Mouse (Mus musculus) myocyte (in vitro differentiated cells): ENCODE results near the gene Gm14151. TPM values are rescaled to one million over a fixed set of nuclear protein-coding genes. Genes with fewer than 3 reads are reported as not detected.
A peak's percentile ranks its signal among the peaks of the same experiment; 100 is the strongest.

Experiments used
- H3K27me3 ChIP-seq: one replicate; pipeline ENCODE4 v1.6.1; 2011; ENCODE audit not compliant: control insufficient read depth, insufficient read depth, insufficient read length
- H3K36me3 ChIP-seq: one replicate; pipeline ENCODE4 v1.6.1; 2011; ENCODE audit not compliant: control insufficient read depth, insufficient read depth
- H3K4me2 ChIP-seq: one replicate; pipeline ENCODE4 v1.6.1; 2011; ENCODE audit warnings: low read depth, control low read depth
- H3K4me3 ChIP-seq: one replicate; pipeline ENCODE4 v1.5.1; 2011; ENCODE audit warnings: mild to moderate bottlenecking, control low read depth, moderate library complexity
- H3K79me2 ChIP-seq: one replicate; pipeline ENCODE4 v1.6.1; 2011; ENCODE audit not compliant: control insufficient read depth, insufficient read depth
- H3ac ChIP-seq: one replicate; pipeline ENCODE4 v1.6.1; 2011; ENCODE audit not compliant: control insufficient read depth, insufficient read length
- CEBPB ChIP-seq: IDR thresholded peaks from 2 replicates; pipeline ENCODE4 v1.6.1; 2011; ENCODE audit warnings: mild to moderate bottlenecking, moderate library complexity; ENCODE audit not compliant: poor library complexity, insufficient read depth, severe bottlenecking
- E2F4 ChIP-seq: IDR thresholded peaks from one replicate; pipeline ENCODE4 v1.6.1; 2011; ENCODE audit warnings: mild to moderate bottlenecking, control low read depth, moderate library complexity; ENCODE audit not compliant: insufficient read depth
- MAX ChIP-seq: IDR thresholded peaks from one replicate; pipeline ENCODE4 v1.6.1; 2011; ENCODE audit warnings: low read depth, mild to moderate bottlenecking, control low read depth
- MYOD1 ChIP-seq, 3 experiments: IDR thresholded peaks; one replicate each; pipeline ENCODE4 v1.6.1; 2011; ENCODE audit warnings: control low read depth in 2 of 3, low read depth in 2 of 3, mild to moderate bottlenecking in 2 of 3, moderate library complexity in 1 of 3; ENCODE audit not compliant: insufficient read length in 2 of 3, control insufficient read depth in 1 of 3
- MYOG ChIP-seq, 3 experiments: IDR thresholded peaks; one replicate each; pipeline ENCODE4 v1.6.1; 2011; ENCODE audit warnings: control low read depth in 2 of 3, low read depth in 2 of 3, mild to moderate bottlenecking in 2 of 3; ENCODE audit not compliant: insufficient read length in 2 of 3, control insufficient read depth in 1 of 3, insufficient read depth in 1 of 3
- POLR2A ChIP-seq: IDR thresholded peaks from one replicate; pipeline ENCODE4 v1.6.1; 2011; ENCODE audit warnings: low read depth, mild to moderate bottlenecking, control low read depth, moderate library complexity; ENCODE audit not compliant: insufficient read length
- POLR2AphosphoS2 ChIP-seq: IDR thresholded peaks from one replicate; pipeline ENCODE4 v1.6.1; 2011; ENCODE audit warnings: low read depth, control low read depth; ENCODE audit not compliant: insufficient read length
- REST ChIP-seq: IDR thresholded peaks from one replicate; pipeline ENCODE4 v1.6.1; 2011; ENCODE audit warnings: mild to moderate bottlenecking, control low read depth, moderate library complexity; ENCODE audit not compliant: insufficient read depth, insufficient read length
- SRF ChIP-seq: IDR thresholded peaks from one replicate; pipeline ENCODE4 v1.6.1; 2011; ENCODE audit warnings: low read depth; ENCODE audit not compliant: control insufficient read depth, insufficient read length
- TCF12 ChIP-seq: IDR thresholded peaks from one replicate; pipeline ENCODE4 v1.6.1; 2011; ENCODE audit warnings: mild to moderate bottlenecking, control low read depth; ENCODE audit not compliant: poor library complexity, insufficient read depth, severe bottlenecking
- TCF3 ChIP-seq: IDR thresholded peaks from one replicate; pipeline ENCODE4 v1.6.1; 2011; ENCODE audit warnings: low read depth, control low read depth; ENCODE audit not compliant: insufficient read length
- USF1 ChIP-seq: IDR thresholded peaks from one replicate; pipeline ENCODE4 v1.6.1; 2011; ENCODE audit warnings: low read depth, mild to moderate bottlenecking, control low read depth, moderate library complexity
- polyA plus RNA-seq: library from polyadenylated mRNA; unstranded; fragments of >200 nt; fragmentation: generic; extraction: Trizol; gene quantifications from one replicate; pipeline ENCODE4 v1.2.1, GENCODE M21; 2012; ENCODE audit warnings: missing spikeins

The Gm14151 gene
- polyA plus RNA-seq, 1 experiment: not detected

DNA sequence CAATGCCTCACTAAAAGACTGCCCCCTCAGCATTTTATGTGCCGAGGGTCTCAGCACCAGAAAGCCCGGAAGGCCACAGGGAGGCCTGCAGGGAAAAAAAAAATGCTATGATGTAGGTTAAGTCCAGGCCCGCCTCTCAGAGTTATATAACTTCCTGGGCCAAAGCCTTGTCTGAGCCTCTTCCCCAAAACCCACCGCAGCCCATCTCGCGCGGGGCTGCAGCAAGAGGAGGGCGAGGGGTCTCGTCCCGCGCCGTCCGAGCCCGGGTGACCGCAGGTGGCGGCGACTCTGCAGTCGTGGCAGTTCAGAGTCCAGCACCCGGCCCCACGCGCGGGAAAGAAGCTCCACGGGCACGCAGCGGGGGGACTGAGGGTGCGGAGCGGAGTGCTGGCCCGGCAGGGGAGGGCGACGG is 53.3 kb downstream of the Gm14151 start:
- H3K4me2 ChIP-seq: peak overlapping the region; percentile 98
- no peaks in the 10 kb centered on the region for H3K27me3 ChIP-seq
- H3K79me2 ChIP-seq: peaks cover 46% of the 10 kb centered on the region
- H3K36me3 ChIP-seq: no peaks in the 10 kb centered on the region
- H3K4me3 ChIP-seq: peak overlapping the region; percentile 65
- H3ac ChIP-seq: peak overlapping the region; percentile 75
- no peak for TF ChIP-seq MAX
- TF ChIP-seq REST: no peak
- no peak for TF ChIP-seq USF1
- TF ChIP-seq POLR2AphosphoS2: no peak
- no peak for TF ChIP-seq POLR2A
- no peak for TF ChIP-seq MYOG (IDR thresholded peaks at IDR 0.05; ENCODE audit: control insufficient read depth in 1 of 3, insufficient read depth in 1 of 3, insufficient read length in 2 of 3, low read depth in 2 of 3)
- no peak for TF ChIP-seq SRF
- TF ChIP-seq MYOD1 (IDR thresholded peaks at IDR 0.05; ENCODE audit: control insufficient read depth in 1 of 3, insufficient read length in 2 of 3, low read depth in 2 of 3): no peak
- TF ChIP-seq E2F4: no peak
- no peak for TF ChIP-seq CEBPB
- TF ChIP-seq TCF12: no peak
- TF ChIP-seq TCF3: no peak

- peak overlapping the region; percentile 65 for H3K4me3 ChIP-seq
- peak overlapping the region; percentile 98 for H3K4me2 ChIP-seq
- H3K27me3 ChIP-seq: no peaks in the 10 kb centered on the region
- TF ChIP-seq E2F4 (no peak), REST (no peak), CEBPB (no peak), POLR2A (no peak), TCF3 (no peak), MAX (no peak), SRF (no peak), POLR2AphosphoS2 (no peak), USF1 (no peak), MYOD1 (IDR thresholded peaks at IDR 0.05; ENCODE audit: control insufficient read depth in 1 of 3, insufficient read length in 2 of 3, low read depth in 2 of 3) (no peak), TCF12 (no peak)
- H3K79me2 ChIP-seq: peaks cover 50% of the 10 kb centered on the region
- H3ac ChIP-seq: peak overlapping the region; percentile 75
- no peaks in the 10 kb centered on the region for H3K36me3 ChIP-seq
These were observed 54.1 kb downstream of the Gm14151 start for GRCm38 (mm10) chr2:151037876-151038552.

DNA sequence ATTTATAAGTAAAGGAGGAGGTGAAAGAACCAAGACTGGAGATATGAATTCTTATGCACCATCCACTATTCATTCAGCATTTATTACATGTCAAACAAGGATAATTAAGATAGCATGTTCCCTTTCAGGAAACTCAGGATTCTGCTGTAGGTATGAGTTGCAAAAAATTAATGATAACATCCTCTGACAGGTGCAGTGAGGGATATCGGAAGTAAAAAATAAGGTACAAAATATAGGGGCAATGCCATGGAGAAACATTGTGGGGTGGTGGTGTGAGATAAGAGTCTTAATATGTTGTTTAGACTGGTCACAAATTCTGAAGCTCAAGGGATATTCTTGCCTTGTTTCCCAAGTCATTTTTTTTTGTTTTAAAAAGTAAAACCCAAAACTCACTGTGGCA is 54.9 kb downstream of the Gm14151 start:
- H3ac ChIP-seq: no peak overlapping the region
- peaks cover 53% of the 10 kb centered on the region for H3K79me2 ChIP-seq
- no peak overlapping the region for H3K4me2 ChIP-seq
- no peaks in the 10 kb centered on the region for H3K36me3 ChIP-seq
- H3K4me3 ChIP-seq: peak overlapping the region; percentile 65
- no peaks in the 10 kb centered on the region for H3K27me3 ChIP-seq
- no peak for TF ChIP-seq MYOG (IDR thresholded peaks at IDR 0.05; ENCODE audit: control insufficient read depth in 1 of 3, insufficient read depth in 1 of 3, insufficient read length in 2 of 3, low read depth in 2 of 3)
- TF ChIP-seq POLR2A: no peak
- TF ChIP-seq E2F4: no peak
- TF ChIP-seq TCF3: no peak
- no peak for TF ChIP-seq TCF12
- TF ChIP-seq MAX: no peak
- TF ChIP-seq CEBPB: no peak
- TF ChIP-seq POLR2AphosphoS2: no peak
- TF ChIP-seq REST: no peak
- TF ChIP-seq MYOD1 (IDR thresholded peaks at IDR 0.05; ENCODE audit: control insufficient read depth in 1 of 3, insufficient read length in 2 of 3, low read depth in 2 of 3): no peak
- no peak for TF ChIP-seq SRF
- TF ChIP-seq USF1: no peak

Other genes starting within 250 kb of the Gm14151 start
- 50.7 TPM for gene Abhd12, start 187.6 kb downstream of the Gm14151 start, polyA plus RNA-seq
- gene Gins1, start 186.9 kb downstream of the Gm14151 start, polyA plus RNA-seq: 7.5 TPM
- 2.2 TPM for gene Ninl, start 53.0 kb downstream of the Gm14151 start, polyA plus RNA-seq
- 3.8 TPM for gene Nanp, start 53.0 kb downstream of the Gm14151 start, polyA plus RNA-seq
- not detected for gene Gm14147, start 5.9 kb upstream of the Gm14151 start, polyA plus RNA-seq